Mouse (Mus musculus): ENCODE results near the gene Olfr862.

DNA sequence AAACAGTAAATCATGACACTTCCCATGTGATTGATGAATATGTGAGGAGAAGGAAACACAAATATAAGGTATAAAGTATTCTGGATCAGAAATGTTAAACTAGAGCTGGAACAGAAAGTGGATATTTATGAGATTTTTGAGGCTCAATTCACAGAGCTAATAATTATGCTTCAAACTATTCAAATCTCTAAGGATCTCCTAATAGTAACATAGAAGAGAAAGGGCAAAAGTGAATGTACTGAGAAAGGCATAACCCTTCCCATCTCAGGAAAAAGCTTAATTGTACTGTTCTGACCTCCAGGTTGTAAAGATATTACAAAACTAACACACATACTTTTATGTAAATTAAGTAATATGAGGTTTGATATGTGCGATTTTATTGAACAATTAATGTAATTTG, 38.2 kb downstream of the Olfr862 start, which contains the start of gene Olfr860:
- TF ChIP-seq CTCF (IDR thresholded peaks at IDR 0.05; ENCODE audit: extremely low read depth, insufficient read depth, low read length) (no peak), POLR2A (IDR thresholded peaks at IDR 0.05; ENCODE audit: extremely low read depth, insufficient read depth, low read length) (no peak)

Data from cortical plate, adult 2 months (tissue).